Mouse (Mus musculus) embryonic fibroblast, embryonic 13.5 days (primary cell): ENCODE results near the gene Sestd1.

Experiments
- CTCF ChIP-seq: IDR thresholded peaks from 2 replicates; pipeline ENCODE4 v1.5.1; 2011; ENCODE audit warnings: mild to moderate bottlenecking, control low read depth, low read length, moderate library complexity, borderline replicate concordance; ENCODE audit not compliant: insufficient read depth
- POLR2A ChIP-seq: IDR thresholded peaks from 2 replicates; pipeline ENCODE4 v1.6.1; 2011; ENCODE audit warnings: low read depth, mild to moderate bottlenecking, control low read depth, low read length, moderate library complexity

- TF ChIP-seq CTCF: no peak
- no peak for TF ChIP-seq POLR2A
Measured at GRCm38 (mm10) chr2:77186912-77187311, 93.5 kb downstream of the Sestd1 start.
